Mouse (Mus musculus) cerebellum, adult (tissue): Measurements from ENCODE around the gene Tgm2.

Experiments
- ATAC-seq: cut with Nextera tagmentation; 2 replicates; pipeline ENCODE4 v1.9.2; 2017; ENCODE audit warnings: mild to moderate bottlenecking, moderate library complexity, mixed read lengths; ENCODE audit not compliant: insufficient number of reproducible peaks, low FRiP score, low TSS enrichment

The Tgm2 gene

DNA sequence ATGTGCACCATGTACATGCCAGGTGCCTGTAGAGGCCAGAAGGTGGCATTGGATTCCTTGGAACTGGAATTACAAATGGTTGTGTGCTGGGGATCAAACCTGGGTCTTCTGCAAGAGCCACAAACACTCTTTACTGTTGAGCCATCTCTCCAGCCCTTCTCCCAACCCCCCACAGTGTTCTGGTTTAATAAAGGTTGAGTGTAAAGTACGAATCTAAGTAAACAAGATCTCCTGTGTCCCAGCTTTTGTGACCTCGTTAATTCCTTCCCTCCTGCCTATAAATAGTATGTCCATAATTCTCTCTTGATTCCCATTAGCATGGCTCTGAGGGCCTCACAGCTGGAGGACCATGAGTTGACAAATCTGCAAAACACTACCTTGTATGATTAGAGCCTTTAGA lies 68.3 kb downstream of the Tgm2 start:
- ATAC-seq = no peak

DNA sequence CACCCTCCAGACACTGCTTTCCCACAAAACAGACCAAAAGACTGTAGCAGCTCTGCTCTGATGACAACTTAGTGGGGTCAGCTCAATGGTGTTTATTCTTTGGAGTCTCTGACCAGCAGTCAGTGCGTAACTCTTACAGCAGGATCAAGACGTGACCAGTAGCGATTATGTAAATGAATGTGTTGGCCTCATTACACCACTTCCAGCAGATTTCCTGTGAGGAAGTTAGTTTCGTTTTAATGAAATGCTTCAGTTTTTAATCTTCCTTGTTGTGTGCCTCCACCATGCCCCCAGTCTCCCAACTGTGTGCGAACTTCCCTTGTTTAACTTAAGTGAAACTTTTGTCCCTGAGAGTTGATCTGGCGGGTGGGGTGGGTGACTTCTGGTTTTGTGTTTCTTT lies 69.5 kb downstream of the Tgm2 start:
- ATAC-seq = no peak

DNA sequence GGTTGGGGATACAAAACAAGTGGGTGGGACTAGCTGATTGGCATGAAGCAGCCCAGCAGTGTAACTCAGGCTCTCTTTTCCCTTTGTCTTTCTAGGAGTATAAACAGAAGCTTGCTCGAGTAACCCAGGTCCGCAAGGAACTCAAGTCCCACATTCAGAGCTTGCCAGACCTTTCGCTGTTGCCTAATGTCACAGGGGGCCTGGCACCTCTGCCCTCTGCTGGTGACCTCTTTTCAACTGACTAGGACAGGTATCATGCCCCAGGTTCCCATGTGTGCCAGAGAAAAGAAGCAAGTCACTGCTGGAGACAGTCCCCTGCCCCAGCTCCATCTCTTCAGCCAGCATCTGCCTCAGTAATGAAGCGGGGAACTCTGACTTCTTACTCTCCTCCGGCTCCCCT lies 71.4 kb downstream of the Tgm2 start:
- no peak for ATAC-seq

DNA sequence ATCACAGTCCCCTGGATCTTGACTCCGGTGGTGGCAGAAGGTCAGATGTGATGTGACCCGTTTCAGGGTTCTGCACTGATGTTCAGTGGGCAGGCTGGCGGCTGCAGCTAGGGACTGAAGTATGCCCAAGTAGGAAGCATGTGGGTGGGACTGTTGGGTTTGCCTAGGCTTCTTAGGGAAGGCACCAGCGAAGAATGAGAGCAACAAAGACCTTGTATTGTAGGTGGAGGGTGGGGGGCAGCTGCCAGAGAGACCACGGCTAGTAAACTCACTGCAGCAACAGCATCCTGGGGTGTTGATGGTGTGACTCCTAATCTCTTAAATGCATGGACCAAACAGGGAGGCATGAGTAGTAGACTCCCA lies 74.6 kb downstream of the Tgm2 start:
- no peak for ATAC-seq

DNA sequence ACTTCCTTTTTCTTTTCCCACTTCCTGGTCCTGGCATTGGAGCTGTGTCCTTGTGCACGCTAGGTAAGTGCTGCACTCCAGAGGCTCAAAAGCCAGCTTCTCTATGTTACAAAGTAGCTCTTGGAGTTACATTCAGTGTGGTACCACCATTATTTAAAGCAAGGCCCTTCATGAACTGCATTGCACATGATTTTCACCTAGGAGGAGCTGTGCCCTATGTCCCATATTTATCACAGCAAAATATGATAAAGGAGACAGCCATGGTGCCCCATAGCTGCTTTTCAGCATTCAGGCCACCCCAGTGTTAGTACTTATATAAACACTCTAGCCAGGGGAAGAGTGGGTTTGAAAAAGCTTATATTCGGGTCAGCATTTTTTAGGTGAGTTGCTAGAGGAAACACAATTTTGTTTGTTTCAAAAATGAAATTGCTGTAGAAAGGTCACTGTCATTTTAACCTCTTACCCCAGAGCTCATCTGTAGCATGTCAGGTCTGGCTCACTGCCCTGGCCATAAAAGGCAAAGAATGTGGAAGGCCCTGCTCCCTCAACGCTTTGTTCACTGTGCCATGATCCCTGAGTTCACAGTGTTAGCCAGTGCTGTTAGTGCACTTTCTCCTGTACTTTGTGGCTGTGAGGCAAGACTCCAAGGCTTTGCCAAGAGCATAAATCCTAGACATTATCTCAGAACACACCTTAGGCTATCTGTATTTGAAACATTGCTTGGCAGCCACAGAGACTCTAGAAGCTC lies 75.2 kb downstream of the Tgm2 start:
- ATAC-seq = no peak

DNA sequence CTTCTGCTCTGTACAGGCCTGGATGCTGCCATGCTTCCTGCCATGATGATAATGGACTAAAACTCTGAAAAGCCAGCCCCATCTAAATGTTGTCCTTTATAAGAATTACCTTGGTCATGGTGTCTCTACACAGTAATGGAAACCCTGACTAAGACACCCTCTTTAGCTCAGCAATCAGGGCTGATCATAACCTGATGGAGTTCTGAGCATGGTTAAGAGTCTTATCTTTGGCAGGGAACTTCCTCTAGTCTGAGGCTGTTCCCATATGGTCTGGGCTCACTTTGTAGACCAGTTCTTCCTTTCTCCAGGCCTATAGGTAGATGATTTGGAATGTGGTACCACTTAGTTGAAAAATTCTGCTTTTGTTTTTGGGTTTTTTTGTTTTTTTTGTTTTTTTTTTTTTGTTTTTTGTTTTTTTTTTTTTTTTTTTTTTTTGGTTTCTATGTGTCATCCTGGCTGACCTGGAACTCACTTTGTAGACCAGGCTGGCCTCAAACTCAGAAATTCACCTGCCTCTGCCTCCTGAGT lies 77.7 kb downstream of the Tgm2 start:
- no peak for ATAC-seq

DNA sequence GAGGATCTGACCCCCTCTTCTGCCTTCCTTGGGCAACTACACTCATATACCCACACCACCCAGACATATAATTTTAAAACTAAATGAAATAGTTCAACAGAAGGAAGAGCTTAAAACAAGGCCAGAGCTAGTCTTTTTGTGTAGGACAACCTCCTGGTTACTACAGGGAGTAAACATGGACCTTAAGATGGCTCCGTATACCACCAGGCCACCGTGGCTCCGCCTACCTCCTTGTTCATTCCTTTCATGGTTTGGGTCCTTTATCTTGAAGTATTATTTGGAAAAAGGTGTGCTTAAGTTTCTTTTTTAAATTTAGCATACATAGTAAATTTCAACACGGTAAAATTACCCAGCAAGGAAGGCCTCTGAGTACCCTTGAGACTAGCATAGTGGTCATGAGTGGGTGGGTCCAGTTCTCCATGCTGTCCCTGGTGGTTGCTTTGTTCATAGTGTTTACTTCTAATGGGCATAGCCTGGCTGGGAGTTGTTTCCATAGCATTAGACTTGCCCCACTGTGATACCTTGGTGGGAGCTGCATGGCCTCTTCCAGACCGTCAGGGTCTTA lies 78.9 kb downstream of the Tgm2 start:
- ATAC-seq = no peak

DNA sequence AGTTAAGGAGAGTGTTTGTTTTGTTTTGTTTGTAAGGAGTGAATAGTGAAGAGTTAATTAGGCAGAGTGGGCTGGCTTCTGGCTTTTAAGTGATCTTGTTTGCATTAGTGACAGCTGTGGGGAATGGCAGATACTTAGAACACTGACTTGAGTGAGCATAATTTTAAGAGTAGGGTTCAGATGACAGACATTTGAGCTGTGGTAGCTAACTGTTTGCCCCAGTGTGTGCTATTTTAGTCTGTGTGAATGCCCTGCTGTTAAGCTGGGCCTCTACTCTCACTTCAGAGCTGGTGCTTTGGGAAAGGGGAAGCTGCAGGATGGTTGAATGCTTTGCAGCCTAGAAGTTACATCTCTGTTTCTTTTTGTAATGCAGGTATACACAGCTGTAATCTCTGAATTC lies 79.8 kb downstream of the Tgm2 start:
- ATAC-seq = no peak
